Mouse (Mus musculus) kidney, postnatal 0 days (tissue): Measurements from ENCODE around the gene Trmt2a. TPM values are rescaled to one million over a fixed set of nuclear protein-coding genes. Genes with fewer than 3 reads are reported as not detected.

Experiments
- ATAC-seq: fragments of 200-750 bp; cut with Nextera tagmentation; replicated peaks from 2 replicates; pipeline ENCODE4 v1.8.0; 2017; ENCODE audit warnings: low read depth, moderate number of reproducible peaks, moderate TSS enrichment, moderate library complexity; ENCODE audit not compliant: low FRiP score
- DNase-seq: peaks from one replicate; pipeline ENCODE4 v3.0.0-alpha.2; 2016; ENCODE audit warnings: low spot score
- H3K27ac ChIP-seq: fragments of 300-500 bp; sonication (generic); 2 replicates; pipeline ENCODE4 v1.5.1; 2014; ENCODE audit warnings: mild to moderate bottlenecking
- H3K27me3 ChIP-seq: fragments of 300-500 bp; sonication (generic); 2 replicates; pipeline ENCODE4 v1.6.1; 2014; ENCODE audit warnings: low read length, mixed read lengths; ENCODE audit not compliant: insufficient read depth
- H3K36me3 ChIP-seq: fragments of 300-500 bp; sonication (generic); 2 replicates; pipeline ENCODE4 v1.6.1; 2014; ENCODE audit warnings: low read length, mixed read lengths; ENCODE audit not compliant: insufficient read depth
- H3K4me1 ChIP-seq: fragments of 300-500 bp; sonication (generic); replicated peaks from 2 replicates; pipeline ENCODE4 v1.6.1; 2014; ENCODE audit warnings: antibody characterized with exemption, low read length, mixed read lengths; ENCODE audit not compliant: insufficient read depth
- H3K4me2 ChIP-seq: fragments of 300-500 bp; sonication (generic); 2 replicates; pipeline ENCODE4 v1.6.1; 2014; ENCODE audit warnings: mild to moderate bottlenecking, low read length, moderate library complexity, mixed read lengths
- H3K4me3 ChIP-seq: fragments of 300-500 bp; sonication (generic); replicated peaks from 2 replicates; pipeline ENCODE4 v1.5.1; 2014; ENCODE audit warnings: low read depth, low read length
- H3K9ac ChIP-seq: fragments of 300-500 bp; sonication (generic); 2 replicates; pipeline ENCODE4 v1.6.1; 2014; ENCODE audit warnings: low read depth, low read length
- H3K9me3 ChIP-seq: fragments of 300-500 bp; sonication (generic); replicated peaks from 2 replicates; pipeline ENCODE4 v1.6.1; 2016; ENCODE audit warnings: low read length, inconsistent platforms, mixed read lengths
- CTCF ChIP-seq: IDR thresholded peaks from 2 replicates; pipeline ENCODE4 v1.5.1; 2016; ENCODE audit warnings: antibody characterized with exemption, low read depth, mild to moderate bottlenecking, moderate library complexity
- WGBS: fragments of 180-500 bp; shearing (Covaris S2); extraction: QIAGEN DNeasy Blood & Tissue Kit; methylation state at CpG from one replicate; pipeline ENCODE4 v1.1.7; 2014; 5-methylcytosine and 5-hydroxymethylcytosine counted together
- polyA plus RNA-seq: library from polyadenylated mRNA; unstranded; fragments of >200 nt; fragmentation: Nextera tagmentation; extraction: Ambion mirVana; gene quantifications from 2 replicates; pipeline ENCODE4 v1.2.1, GENCODE M21; 2015

Trmt2a gene
- 53.0 and 59.2 TPM in 2 replicates for polyA plus RNA-seq

DNA sequence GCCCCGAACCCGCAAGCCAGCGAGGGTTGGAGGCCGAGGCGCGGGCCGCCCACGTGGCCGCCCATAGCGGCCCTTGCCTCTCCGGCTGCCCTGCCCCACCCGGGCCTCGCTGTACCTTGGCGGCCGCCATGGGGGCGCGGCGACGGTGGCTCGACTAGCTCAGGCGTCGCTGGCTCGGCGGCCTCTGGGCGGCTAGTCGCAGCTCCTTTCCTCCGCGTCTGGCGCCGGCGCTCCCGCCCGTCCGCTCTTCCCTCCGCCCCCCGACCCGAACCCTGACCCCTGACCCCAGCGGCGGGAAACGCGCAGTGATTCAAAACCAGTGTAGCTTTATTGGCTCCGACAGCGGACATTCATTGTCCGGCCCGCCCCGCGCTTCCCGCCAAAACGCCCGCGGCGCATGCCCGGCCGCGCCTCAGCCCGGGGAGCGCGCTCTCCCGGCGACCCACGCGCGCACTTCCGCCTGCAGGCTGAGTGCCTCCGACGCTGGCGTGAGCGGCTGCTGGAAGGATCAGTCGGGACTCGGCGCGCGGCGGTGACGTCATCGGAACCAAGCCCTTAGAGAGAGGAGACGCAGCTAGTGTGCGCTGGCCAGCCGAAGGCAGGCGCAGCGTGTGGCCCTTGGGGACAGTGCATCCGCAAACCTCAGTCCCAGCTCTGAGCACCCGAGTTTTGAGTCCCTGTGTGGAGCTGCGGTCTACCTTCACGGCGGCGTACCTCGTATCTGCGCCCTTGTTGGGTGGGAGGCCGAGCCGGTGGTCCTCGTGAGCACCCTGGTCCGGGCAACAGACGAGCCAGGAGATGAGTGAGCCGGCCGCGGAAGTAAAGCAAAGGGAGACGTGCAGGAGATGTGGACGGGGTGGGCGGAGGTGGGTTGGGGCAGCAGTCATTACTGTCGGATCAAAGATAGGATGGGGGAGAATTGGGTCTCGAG, at the start of gene Trmt2a, which contains the start of gene Ranbp1:
Gene Trmt2a (plus strand): TSS at position 247 of the 931 bp plus-strand sequence.
Gene Ranbp1 (minus strand): TSS at position 300 of the 931 bp plus-strand sequence.
- ATAC-seq (peak; percentile 96), DNase-seq (peak; percentile 98)
- Histone ChIP-seq H3K9ac (peak within 1 kb of the TSS; percentile 90), H3K4me1 (peaks cover 23% of the 10 kb centered on the region; the same call in 1 of the 2 replicates), H3K4me2 (peak within 1 kb of the TSS; percentile 94), H3K9me3 (no peaks in the 10 kb centered on the region), H3K36me3 (peaks cover 41% of the 10 kb centered on the region), H3K4me3 (peak within 1 kb of the TSS; percentile 92), H3K27ac (peak within 1 kb of the TSS; percentile 93), H3K27me3 (no peaks in the 10 kb centered on the region)
- TF ChIP-seq CTCF, result no peak
- under 1% methylated on average over 84 of the region's 102 CpGs for WGBS

DNA sequence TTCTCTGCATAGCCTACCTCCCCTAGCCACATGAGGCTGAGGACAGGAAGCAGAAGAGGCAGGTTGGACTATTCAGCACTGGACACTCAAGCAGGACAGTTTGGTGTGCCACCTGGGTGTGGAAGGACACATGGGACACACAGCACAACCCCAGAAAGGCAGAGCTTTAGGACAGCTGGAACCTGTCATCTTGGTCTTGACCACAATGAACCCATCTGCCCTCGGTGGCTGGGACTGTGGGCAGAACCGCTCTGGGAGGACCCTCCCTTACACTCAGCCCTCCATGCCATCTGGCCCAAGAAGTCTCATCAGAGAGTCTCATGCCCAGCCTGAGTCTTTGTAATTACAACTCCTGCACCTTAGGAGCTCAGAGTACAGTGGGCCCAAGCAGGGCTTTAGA, 48.4 kb upstream of the Trmt2a start:
- TF ChIP-seq CTCF, result no peak
- no peak overlapping the region for H3K27ac ChIP-seq
- no peaks in the 10 kb centered on the region for H3K36me3 ChIP-seq
- no peaks in the 10 kb centered on the region for H3K9me3 ChIP-seq
- H3K4me1 ChIP-seq, result peaks cover 5% of the 10 kb centered on the region; the same call in 1 of the 2 replicates
- H3K9ac ChIP-seq, result no peak overlapping the region
- H3K4me2 ChIP-seq, result no peak overlapping the region
- no peak overlapping the region for H3K4me3 ChIP-seq
- DNase-seq, result no peak
- H3K27me3 ChIP-seq, result no peaks in the 10 kb centered on the region
- no peak for ATAC-seq
- 46% methylated on average over 2 of the region's 2 CpGs for WGBS

DNA sequence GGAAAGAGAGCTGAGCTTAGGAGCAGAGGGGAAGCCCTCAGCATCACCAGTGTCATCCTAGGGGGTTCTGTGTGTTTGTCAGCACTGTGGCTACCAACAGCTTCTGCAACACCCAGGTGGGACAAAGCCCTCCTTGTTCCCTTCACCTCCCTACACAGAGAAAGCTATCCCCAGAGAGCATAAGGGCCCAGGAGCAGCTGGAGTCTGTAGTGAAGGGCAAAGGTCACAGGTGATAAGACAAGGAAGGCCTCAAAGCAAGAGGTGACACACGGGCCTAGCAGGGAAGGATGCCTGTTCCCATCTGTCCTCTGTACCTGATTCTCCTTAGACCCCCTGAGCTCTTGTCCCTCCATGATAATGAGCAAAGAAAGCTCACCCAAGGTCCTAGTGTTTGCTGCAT, 46.9 kb upstream of the Trmt2a start:
- Histone ChIP-seq H3K27ac (no peak overlapping the region), H3K4me3 (no peak overlapping the region), H3K36me3 (no peaks in the 10 kb centered on the region), H3K27me3 (no peaks in the 10 kb centered on the region), H3K9ac (no peak overlapping the region), H3K9me3 (no peaks in the 10 kb centered on the region), H3K4me2 (no peak overlapping the region), H3K4me1 (peaks cover 5% of the 10 kb centered on the region; the same call in 1 of the 2 replicates)
- ATAC-seq (no peak), DNase-seq (no peak)
- no peak for TF ChIP-seq CTCF
- 50% methylated on average over 1 of the region's 1 CpGs for WGBS

DNA sequence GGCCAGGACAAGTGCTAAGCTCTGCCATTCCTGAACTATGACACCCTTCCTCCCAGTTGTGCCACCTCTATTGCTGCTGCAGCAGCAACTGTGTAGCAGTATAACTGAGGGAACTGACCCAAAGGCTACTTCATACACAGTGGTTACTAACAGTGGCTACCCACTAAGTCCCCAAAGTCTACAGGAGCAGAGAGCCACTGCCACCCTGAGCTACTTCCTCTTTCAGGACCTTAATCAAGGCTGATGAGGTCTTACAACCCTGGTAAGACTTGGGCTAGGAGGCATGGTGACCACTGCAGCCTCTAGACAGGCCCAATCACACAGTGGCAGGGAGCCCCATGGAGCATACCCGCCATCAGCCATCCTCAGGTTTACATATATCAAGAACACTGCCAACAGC, 46.4 kb upstream of the Trmt2a start:
- no peak overlapping the region for H3K4me2 ChIP-seq
- no peaks in the 10 kb centered on the region for H3K36me3 ChIP-seq
- no peak overlapping the region for H3K9ac ChIP-seq
- H3K27ac ChIP-seq, result no peak overlapping the region
- TF ChIP-seq CTCF, result no peak
- 94% methylated on average over 1 of the region's 1 CpGs for WGBS
- H3K4me3 ChIP-seq, result no peak overlapping the region
- H3K9me3 ChIP-seq, result no peaks in the 10 kb centered on the region
- no peak for DNase-seq
- no peaks in the 10 kb centered on the region for H3K27me3 ChIP-seq
- no peak for ATAC-seq
- peaks cover 5% of the 10 kb centered on the region; the same call in 1 of the 2 replicates for H3K4me1 ChIP-seq

DNA sequence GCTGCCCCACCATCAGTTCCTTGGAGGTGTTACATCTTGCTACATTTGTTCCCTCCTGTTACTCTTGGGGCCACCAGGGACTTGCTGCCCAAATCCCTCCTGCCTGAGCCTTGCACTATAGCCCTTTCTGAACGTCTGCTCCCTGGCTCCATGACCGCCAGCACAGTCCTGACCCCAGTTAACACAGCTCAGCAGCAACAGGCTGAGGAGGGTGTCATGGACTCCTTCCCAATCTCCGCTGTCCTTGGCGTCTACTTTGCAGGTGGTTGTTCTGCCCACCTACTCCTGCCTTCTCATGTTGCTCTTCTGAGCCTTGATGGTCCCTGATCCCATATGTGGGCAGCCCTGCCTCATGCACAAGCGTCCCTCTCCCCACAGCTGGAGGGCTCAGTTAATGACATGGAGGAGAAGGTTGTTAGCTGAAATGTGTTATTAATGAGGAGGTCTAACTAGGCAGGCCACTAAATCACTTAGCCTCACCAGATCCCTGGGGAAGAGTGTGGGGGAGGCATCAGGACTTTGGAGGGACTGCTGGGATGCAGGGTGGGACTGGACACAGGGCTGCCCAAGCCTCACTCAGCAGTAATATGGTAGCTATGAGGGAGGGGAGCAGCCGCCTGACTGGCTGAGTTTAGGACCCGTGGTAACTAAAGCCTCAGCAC, 44.9 kb upstream of the Trmt2a start:
- peak; percentile 77; the same call in 1 of the 2 replicates for ATAC-seq
- Histone ChIP-seq H3K4me2 (no peak overlapping the region), H3K9ac (no peak overlapping the region; the same call in 1 of the 2 replicates), H3K4me3 (no peak overlapping the region), H3K36me3 (no peaks in the 10 kb centered on the region), H3K27ac (0 out of 2 replicates have a peak overlapping the region, but pooled peaks have one; percentile 13), H3K9me3 (no peaks in the 10 kb centered on the region), H3K4me1 (peaks cover 5% of the 10 kb centered on the region; the same call in 1 of the 2 replicates), H3K27me3 (no peaks in the 10 kb centered on the region)
- whole genome bisulfite sequencing, result 14% methylated on average over 7 of the region's 7 CpGs
- TF ChIP-seq CTCF, result no peak
- DNase-seq, result peak; percentile 85
